Mouse (Mus musculus) testis, postnatal 10 days (tissue): ENCODE data around the gene Rom1.
"Not testable (repeated sequence)": the region's sequence is repeated elsewhere in the genome, so short reads cannot be mapped to it uniquely, and the experiment has no call there.

ENCODE experiments used
- DNase-seq: peaks from one replicate; pipeline ENCODE4 v3.0.0; 2021; ENCODE audit warnings: low spot score

The Rom1 gene

GRCm38 (mm10) chr19:8896231-8896630 lies 32.9 kb downstream of the Rom1 start:
- DNase-seq = not testable (repeated sequence)

- peak; percentile 57 for DNase-seq
Observed at GRCm38 (mm10) chr19:8895397-8895960, 33.7 kb downstream of the Rom1 start.

- DNase-seq = peak; percentile 86
Observed at GRCm38 (mm10) chr19:8892829-8893766, 36.1 kb downstream of the Rom1 start, which contains the start of gene Ints5. Ints5 (plus strand) TSS chr19:8893005.

- peak; percentile 95 for DNase-seq
Observed at GRCm38 (mm10) chr19:8888511-8889385, 40.4 kb downstream of the Rom1 start, which contains the start of the genes 1810009A15Rik and Gm49416. 1810009A15Rik (plus strand) TSS chr19:8888853. Gm49416 (plus strand) TSS chr19:8888926.

GRCm38 (mm10) chr19:8887585-8888463 lies 41.3 kb downstream of the Rom1 start:
- no peak for DNase-seq

GRCm38 (mm10) chr19:8886916-8887584 lies 42.1 kb downstream of the Rom1 start:
- no peak for DNase-seq

GRCm38 (mm10) chr19:8883616-8884015 lies 45.5 kb downstream of the Rom1 start, which contains the start of the genes Lbhd1 and Gm49403:
Lbhd1 (plus strand) TSS chr19:8883732.
Gm49403 (plus strand) TSS chr19:8883930.
- DNase-seq = no peak

- DNase-seq = no peak
Observed at GRCm38 (mm10) chr19:8881034-8881392, 48.1 kb downstream of the Rom1 start.

- peak; percentile 91 for DNase-seq
Observed at GRCm38 (mm10) chr19:8880311-8881033, 48.7 kb downstream of the Rom1 start, which contains the start of gene Uqcc3. Uqcc3 (minus strand) TSS chr19:8880923.
